Mouse (Mus musculus): Measurements from ENCODE around the gene Cyp19a1. TPM values are rescaled to one million over a fixed set of nuclear protein-coding genes. Genes with fewer than 3 reads are reported as not detected.

The Cyp19a1 gene
- polyA plus RNA-seq (2012; rRNA removed; ENCODE audit: low replicate concordance) = not detected in 2 replicates

DNA sequence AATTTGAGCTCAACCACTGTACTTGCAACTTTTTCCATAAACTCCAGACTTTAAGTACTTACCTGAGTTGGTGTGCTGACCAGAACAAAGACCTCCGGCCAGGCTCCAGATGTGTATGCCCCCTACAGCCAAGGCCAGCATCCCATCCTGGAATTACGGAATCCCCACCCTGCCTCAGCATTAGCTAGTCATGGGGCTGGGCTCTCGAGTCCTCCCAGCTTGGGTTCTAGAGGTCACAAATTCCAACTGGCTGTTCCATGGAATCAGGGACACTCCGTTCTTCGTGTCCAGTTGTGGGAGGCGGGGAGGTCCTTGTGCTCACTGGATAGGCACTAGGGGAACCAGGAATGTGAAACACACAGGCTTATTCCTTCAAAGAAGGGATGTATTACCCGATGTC lies at the start of gene Cyp19a1:
Gene Cyp19a1 (minus strand): TSS at position 101 of the 400 bp plus-strand sequence.

GRCm38 (mm10) chr9:54286331-54286987 lies 18.5 kb upstream of the Cyp19a1 start, which contains the start of gene Gldn:
Gldn (plus strand) TSS chr9:54286486.

Other genes with a start within 250 kb of the Cyp19a1 start
- gene Tnfaip8l3, start 199.7 kb downstream of the Cyp19a1 start, polyA plus RNA-seq (2012; rRNA removed; ENCODE audit: low replicate concordance) = 1.0 and 1.3 TPM in 2 replicates
- gene Gldn, start 18.4 kb upstream of the Cyp19a1 start, polyA plus RNA-seq (2012; rRNA removed; ENCODE audit: low replicate concordance) = not detected in 2 replicates
- 0.13 and 0.60 TPM in 2 replicates for gene Dmxl2, start 233.5 kb upstream of the Cyp19a1 start, polyA plus RNA-seq (2012; rRNA removed; ENCODE audit: low replicate concordance)

All from duodenum, adult 2 months (tissue).